Comparison of ENCODE assay signal across 8 mouse cellular contexts in genomic region chr8:87959320-87959920, GRCm38 (mm10). TPM values are rescaled to one million over a fixed set of nuclear protein-coding genes. Genes with fewer than 3 reads are reported as not detected.
DNase-seq lines count a peak whose midpoint lies in the region; ATAC-seq and TF ChIP-seq lines count a peak whose summit lies in the region.

Gene Zfp423, minus strand, starts transcription at chr8:87959595.

- H3K27ac ChIP-seq in gastrocnemius, adult 2 months, result peak within 1 kb of the TSS; percentile 94
- peak within 1 kb of the TSS; percentile 79 for H3K27ac ChIP-seq in intestine, postnatal 0 days (ENCODE audit: low read depth, low read length)
- no peak within 1 kb of the TSS; the same call in none of the 2 replicates for H3K27ac ChIP-seq in liver, embryonic 16.5 days (ENCODE audit: low read length)

- H3K4me1 ChIP-seq in lung, adult 2 months (ENCODE audit: control insufficient read depth, insufficient read depth, low read length), result peaks cover 5% of the 10 kb centered on the region; the same call in 1 of the 2 replicates
- H3K4me1 ChIP-seq in intestine, postnatal 0 days (replicated peaks; ENCODE audit: control insufficient read depth, insufficient read depth, low read length), result 0 out of 2 replicates have a peak, but pooled peaks cover 5% of the 10 kb centered on the region
- H3K4me1 ChIP-seq in liver, embryonic 16.5 days (ENCODE audit: control insufficient read depth, low read depth, low read length), result no peaks in the 10 kb centered on the region; the same call in none of the 2 replicates

- intact Hi-C loops in gastrocnemius, adult 2 months (cut with DNase I), result loop anchor here (5.0 kb wide), 1 partner anchor 42 kb away; no protein-coding TSS in a partner anchor

- no peaks in the 10 kb centered on the region for H3K36me3 ChIP-seq in intestine, postnatal 0 days (ENCODE audit: control insufficient read depth, insufficient read depth)
- H3K36me3 ChIP-seq in liver, embryonic 16.5 days (ENCODE audit: control insufficient read depth, insufficient read depth), result no peaks in the 10 kb centered on the region

- H3K9ac ChIP-seq in intestine, postnatal 0 days (ENCODE audit: low read depth, low read length), result peak within 1 kb of the TSS; percentile 77
- H3K9ac ChIP-seq in liver, embryonic 16.5 days (ENCODE audit: low read depth, low read length), result peak within 1 kb of the TSS; percentile 43

- no peaks in the 10 kb centered on the region for H3K9me3 ChIP-seq in intestine, postnatal 0 days (ENCODE audit: control insufficient read depth)
- no peaks in the 10 kb centered on the region for H3K9me3 ChIP-seq in liver, embryonic 16.5 days (replicated peaks; ENCODE audit: control insufficient read depth, low read length)

- H3K4me3 ChIP-seq in lung, adult 2 months (replicated peaks; ENCODE audit: extremely low read depth, low read depth, low read length), result peak within 1 kb of the TSS; percentile 71
- H3K4me3 ChIP-seq in gastrocnemius, adult 2 months, result peak within 1 kb of the TSS; percentile 95
- H3K4me3 ChIP-seq in intestine, postnatal 0 days (ENCODE audit: low read depth, low read length), result peak within 1 kb of the TSS; percentile 73
- peak within 1 kb of the TSS; percentile 58 for H3K4me3 ChIP-seq in liver, embryonic 16.5 days (ENCODE audit: low read depth, low read length)

- no peak for DNase-seq in lung, adult 2 months
- DNase-seq in lung, postnatal 36 days, result no peak
- peak in 1 of 2 experiments; percentile 12 for DNase-seq in adrenal gland, postnatal 4 days (ENCODE audit: low spot score in 2 of 2)
- peak; percentile 53 for DNase-seq in gastrocnemius, adult 2 months
- DNase-seq in testis, postnatal 10 days (ENCODE audit: low spot score), result peak; percentile 63
- no peak for DNase-seq in right cerebral cortex, postnatal 14 days

- ATAC-seq in intestine, postnatal 0 days, result no peak; the same call in 1 of the 2 replicates
- no peak for ATAC-seq in liver, embryonic 16.5 days (ENCODE audit: low read depth)

- 1% methylated on average over 40 of the region's 48 CpGs for WGBS in lung, adult 2 months
- 0% methylated on average over 34 of the region's 48 CpGs for WGBS in intestine, postnatal 0 days
- under 1% methylated on average over 38 of the region's 48 CpGs for WGBS in liver, embryonic 16.5 days (ENCODE audit: insufficient replicate concordance)

- H3K4me2 ChIP-seq in intestine, postnatal 0 days (replicated peaks; ENCODE audit: low read depth), result peak within 1 kb of the TSS; percentile 98
- peak within 1 kb of the TSS; percentile 77 for H3K4me2 ChIP-seq in liver, embryonic 16.5 days (ENCODE audit: low read depth, low read length)

- no peak for TF ChIP-seq CTCF in lung, adult 2 months (IDR thresholded peaks at IDR 0.05; ENCODE audit: insufficient read depth, low read length)
- TF ChIP-seq CTCF in gastrocnemius, adult 2 months (IDR thresholded peaks at IDR 0.05), result no peak
- TF ChIP-seq CTCF in intestine, postnatal 0 days (IDR thresholded peaks at IDR 0.05; ENCODE audit: low read depth), result no peak

- peaks cover 37% of the 10 kb centered on the region for H3K27me3 ChIP-seq in intestine, postnatal 0 days (replicated peaks; ENCODE audit: control insufficient read depth, insufficient read depth, low read length)
- peaks cover 79% of the 10 kb centered on the region for H3K27me3 ChIP-seq in liver, embryonic 16.5 days (ENCODE audit: control insufficient read depth, insufficient read depth, low read depth, low read length)

- no peak for TF ChIP-seq POLR2A in lung, adult 2 months (IDR thresholded peaks at IDR 0.05; ENCODE audit: borderline replicate concordance, extremely low read depth, low read depth, low read length)

RNA-seq across cellular contexts. Expression of gene Zfp423, which starts in this region (rescaled TPM):
- 6.4 and 7.5 TPM in 2 replicates for polyA plus RNA-seq in lung, adult 2 months (2012; rRNA removed)
- 10 to 100 TPM; 39.4 to 41.8 TPM for total RNA-seq in adrenal gland, postnatal 4 days (2021)
- total RNA-seq in gastrocnemius, adult 2 months (2021), result 10 to 100 TPM; 13.0 to 15.6 TPM
- 1.6 and 1.8 TPM in 2 replicates for polyA plus RNA-seq in intestine, postnatal 0 days (2015; fragmentation: Nextera tagmentation; extraction: Ambion mirVana)
- 0.29 and 0.46 TPM in 2 replicates for polyA plus RNA-seq in liver, embryonic 16.5 days (2015; fragmentation: Nextera tagmentation; extraction: Ambion mirVana)

Comparison
In these comparisons a context has a peak if more than half of its experiments do, and no peak if none do; other contexts are left out.
1. DNase-seq: peak in gastrocnemius, adult 2 months (single experiment) and testis, postnatal 10 days (single experiment); none in lung, adult 2 months (single experiment), lung, postnatal 36 days (single experiment) and right cerebral cortex, postnatal 14 days (single experiment).
2. Peak in every context shown above with its lines, with median percentiles within 50 percentile points of each other: H3K4me3 ChIP-seq.